In genomic region chr11:50387697-50388096, GRCm38 (mm10) we compare ENCODE assay signal across 1 mouse cellular context.
A peak's percentile ranks its signal among the peaks of the same experiment; 100 is the strongest.
TF ChIP-seq lines count a peak whose summit lies in the region.

No protein-coding gene starts in this region.

TF ChIP-seq in MEL, 35 proteins besides CTCF, POLR2A, EP300 and RAD21:
- no peak for TF ChIP-seq POLR2AphosphoS5 (IDR thresholded peaks at IDR 0.05; ENCODE audit: borderline replicate concordance, low read depth, low read length)
- peak; percentile 22; the same call in 1 of the 2 replicates for TF ChIP-seq POLR2AphosphoS2 (IDR thresholded peaks at IDR 0.05; ENCODE audit: low read length)
